ENCODE assay signal across 9 mouse cellular contexts in the genomic region with DNA sequence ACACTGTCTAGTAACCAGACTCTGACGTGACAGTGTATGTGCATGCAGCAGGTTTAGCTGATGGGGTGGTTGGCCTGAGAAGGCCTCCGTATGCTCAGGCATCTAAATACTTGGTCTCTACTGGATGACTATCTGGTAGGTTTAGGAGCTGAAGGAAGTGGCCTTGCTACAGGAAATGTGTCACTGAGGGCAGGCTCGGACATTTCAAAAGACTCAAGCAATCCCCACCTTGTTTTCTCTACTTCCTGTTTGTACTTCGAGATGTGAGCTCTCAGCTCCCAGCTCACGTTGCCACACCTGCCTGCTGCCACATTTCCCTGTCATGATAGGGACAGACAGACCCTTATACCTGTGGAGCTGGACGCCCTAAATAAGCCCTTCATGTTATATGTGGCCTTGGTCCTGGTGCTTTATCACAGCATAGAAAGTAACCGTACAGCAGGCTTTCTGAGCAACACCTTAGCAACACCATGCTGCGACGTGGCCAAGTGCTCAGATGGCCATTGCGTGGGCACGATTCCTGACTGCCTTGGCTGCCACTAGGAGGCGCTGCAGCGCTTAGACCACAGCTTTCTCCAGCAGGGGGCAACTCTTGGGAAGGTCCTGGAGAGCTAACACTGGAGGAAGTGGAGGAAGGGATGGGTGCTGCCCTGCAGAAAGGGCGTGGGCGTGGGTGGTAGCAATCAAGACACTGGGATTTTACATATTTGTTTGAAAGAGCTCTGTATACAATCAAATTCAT.
DNase-seq lines count a peak whose midpoint lies in the region; ATAC-seq and TF ChIP-seq lines count a peak whose summit lies in the region.
"Had no signal": no experiment of that assay in that cellular context is flagged by ENCODE, and none has a peak within 500 bp of the region (broad histone marks: within the 10 kb centered on the region; RNA-seq: fewer than 3 reads in every experiment).

No protein-coding gene starts in this region.

- DNase-seq in heart, adult 2 months = no peak
- no peak for DNase-seq in heart, adult 18-20 months
- peak; percentile 23 for DNase-seq in right cerebral cortex, postnatal 14 days
- no peak for DNase-seq in right cerebral cortex, postnatal 10 days (ENCODE audit: low spot score in 2 of 2)
- DNase-seq in embryo, embryonic 11 days = peak; percentile 77
- peak; percentile 80 for DNase-seq in mesoderm, embryonic 11.5 days (ENCODE audit: low read depth, low spot score)
- DNase-seq in kidney, postnatal 14 days = no peak

- ATAC-seq in erythroid progenitor cell, adult 5-6 weeks (replicated peaks; ENCODE audit: low FRiP score, poor library complexity, severe bottlenecking) = no peak

- H3K79me2 ChIP-seq in heart, adult 2 months (replicated peaks; ENCODE audit: control insufficient read depth, insufficient read depth, low read length) = no peaks in the 10 kb centered on the region

- no peak for TF ChIP-seq POLR2A in heart, adult 2 months (IDR thresholded peaks at IDR 0.05; ENCODE audit: insufficient read depth, low read depth, low read length)

- intact Hi-C loops in heart, adult 2 months (cut with DNase I) = loop anchor here (2.0 kb wide), 1 partner anchor 50 kb away; no protein-coding TSS in a partner anchor

- H3K4me3 ChIP-seq in heart, adult 2 months = no peak overlapping the region
- H3K4me3 ChIP-seq: embryonic facial prominence, embryonic 15.5 days had no signal

- WGBS in heart, adult 2 months = 51% methylated on average over 15 of the region's 15 CpGs

- 0 out of 2 replicates have a peak, but pooled peaks have one; percentile 4 for TF ChIP-seq EP300 in heart, adult 2 months (IDR thresholded peaks at IDR 0.05; ENCODE audit: insufficient read depth, low read depth, low read length)

- no peaks in the 10 kb centered on the region for H3K36me3 ChIP-seq in heart, adult 2 months (ENCODE audit: control insufficient read depth, insufficient read depth, low read length)
- H3K36me3 ChIP-seq: embryonic facial prominence, embryonic 15.5 days had no signal

- peaks cover 4% of the 10 kb centered on the region for H3K4me1 ChIP-seq in heart, adult 2 months (ENCODE audit: control insufficient read depth, insufficient read depth, low read length)

- no peak overlapping the region for H3K27ac ChIP-seq in heart, adult 2 months
- H3K27ac ChIP-seq: embryonic facial prominence, embryonic 15.5 days had no signal

- no peaks in the 10 kb centered on the region for H3K27me3 ChIP-seq in heart, adult 2 months (ENCODE audit: control insufficient read depth, insufficient read depth, low read length)
- H3K27me3 ChIP-seq: embryonic facial prominence, embryonic 15.5 days had no signal

- H3K9ac ChIP-seq in heart, adult 2 months (ENCODE audit: low read depth, low read length) = no peak overlapping the region
- H3K9ac ChIP-seq: embryonic facial prominence, embryonic 15.5 days had no signal

- TF ChIP-seq CTCF in heart, adult 2 months (IDR thresholded peaks at IDR 0.05) = peak; percentile 74

Comparison
In these comparisons a context has a peak if more than half of its experiments do, and no peak if none do; other contexts are left out.
1. DNase-seq: peak in right cerebral cortex, postnatal 14 days (single experiment), embryo, embryonic 11 days (single experiment) and mesoderm, embryonic 11.5 days (single experiment); none in heart, adult 2 months (0 of 2), heart, adult 18-20 months (0 of 2), right cerebral cortex, postnatal 10 days (0 of 2) and kidney, postnatal 14 days (single experiment).